Mouse (Mus musculus) MEL (cell line): ENCODE data around the gene Trpm8.

Source experiments
- MYC ChIP-seq: IDR thresholded peaks from 2 replicates; pipeline ENCODE4 v1.6.1; 2011; ENCODE audit warnings: low read depth, mild to moderate bottlenecking, low read length, improper control_type of control experiment, moderate library complexity
- ZKSCAN1 ChIP-seq: IDR thresholded peaks from 2 replicates; pipeline ENCODE4 v1.6.1; 2012; ENCODE audit warnings: low read depth, mild to moderate bottlenecking, inconsistent platforms, low read length, improper control_type of control experiment, moderate library complexity

- peak; percentile 39; the same call in 1 of the 2 replicates for TF ChIP-seq MYC
- TF ChIP-seq ZKSCAN1, result no peak
Observed at GRCm38 (mm10) chr1:88289917-88290316, 12.5 kb downstream of the Trpm8 start.
